Mouse (Mus musculus) intestine, embryonic 14.5 days (tissue): ENCODE results near the gene Oprl1. TPM values are rescaled to one million over a fixed set of nuclear protein-coding genes. Genes with fewer than 3 reads are reported as not detected.

ENCODE experiments used
- ATAC-seq: fragments of 200-750 bp; cut with Nextera tagmentation; replicated peaks from 2 replicates; pipeline ENCODE4 v1.8.0; 2017; ENCODE audit warnings: low read depth, moderate number of reproducible peaks, moderate TSS enrichment, moderate library complexity; ENCODE audit not compliant: low FRiP score, low TSS enrichment
- DNase-seq: peaks from one replicate; pipeline ENCODE4 v3.0.0-alpha.2; 2018; ENCODE audit warnings: low spot score
- H3K27ac ChIP-seq: fragments of 300-500 bp; sonication (generic); 2 replicates; pipeline ENCODE4 v1.5.1; 2014; ENCODE audit warnings: low read depth, mild to moderate bottlenecking, control low read depth
- H3K27me3 ChIP-seq: fragments of 300-500 bp; sonication (generic); replicated peaks from 2 replicates; pipeline ENCODE4 v1.6.1; 2014; ENCODE audit warnings: low read length, control low read depth; ENCODE audit not compliant: control insufficient read depth, insufficient read depth
- H3K36me3 ChIP-seq: fragments of 300-500 bp; sonication (generic); 2 replicates; pipeline ENCODE4 v1.6.1; 2014; ENCODE audit warnings: low read length, control low read depth; ENCODE audit not compliant: control insufficient read depth, insufficient read depth
- H3K4me1 ChIP-seq: fragments of 300-500 bp; sonication (generic); replicated peaks from 2 replicates; pipeline ENCODE4 v1.6.1; 2014; ENCODE audit warnings: low read length, control low read depth, mixed read lengths; ENCODE audit not compliant: control insufficient read depth, insufficient read depth
- H3K4me2 ChIP-seq: fragments of 300-500 bp; sonication (generic); 2 replicates; pipeline ENCODE4 v1.6.1; 2014; ENCODE audit warnings: low read length
- H3K4me3 ChIP-seq: fragments of 300-500 bp; sonication (generic); 2 replicates; pipeline ENCODE4 v1.5.1; 2014; ENCODE audit warnings: low read depth, low read length, control low read depth, mixed read lengths
- H3K9ac ChIP-seq: fragments of 300-500 bp; sonication (generic); 2 replicates; pipeline ENCODE4 v1.6.1; 2014; ENCODE audit warnings: mild to moderate bottlenecking, low read length
- H3K9me3 ChIP-seq: fragments of 300-500 bp; sonication (generic); 2 replicates; pipeline ENCODE4 v1.6.1; 2016; ENCODE audit warnings: low read length, control low read depth; ENCODE audit not compliant: control insufficient read depth
- WGBS: fragments of 180-500 bp; shearing (Covaris S2); extraction: QIAGEN DNeasy Blood & Tissue Kit; methylation state at CpG from one replicate; pipeline ENCODE4 v1.1.7; 2014; 5-methylcytosine and 5-hydroxymethylcytosine counted together
- polyA plus RNA-seq: library from polyadenylated mRNA; unstranded; fragments of >200 nt; fragmentation: Nextera tagmentation; extraction: Ambion mirVana; gene quantifications from 2 replicates; pipeline ENCODE4 v1.2.1, GENCODE M21; 2014

The Oprl1 gene
- polyA plus RNA-seq, 1 experiment from 2014 or later: 1.8 TPM

GRCm38 (mm10) chr2:181694581-181694980 lies 20.2 kb upstream of the Oprl1 start:
- Histone ChIP-seq H3K4me3 (no peak overlapping the region), H3K9me3 (no peaks in the 10 kb centered on the region), H3K27me3 (no peaks in the 10 kb centered on the region), H3K9ac (no peak overlapping the region; the same call in 1 of the 2 replicates), H3K4me2 (peak overlapping the region; percentile 98), H3K27ac (no peak overlapping the region), H3K36me3 (peaks cover 2% of the 10 kb centered on the region), H3K4me1 (peaks cover 6% of the 10 kb centered on the region; the same call in 1 of the 2 replicates)
- ATAC-seq (no peak), DNase-seq (no peak)
- WGBS: 91% methylated on average over 3 of the region's 3 CpGs

- WGBS: 86% methylated on average over 1 of the region's 1 CpGs
- H3K27ac ChIP-seq: no peak overlapping the region
- no peaks in the 10 kb centered on the region for H3K27me3 ChIP-seq
- H3K9ac ChIP-seq: no peak overlapping the region
- H3K4me2 ChIP-seq: no peak overlapping the region
- H3K4me3 ChIP-seq: no peak overlapping the region
- ATAC-seq (no peak), DNase-seq (no peak)
- peaks cover 6% of the 10 kb centered on the region; the same call in 1 of the 2 replicates for H3K4me1 ChIP-seq
- no peaks in the 10 kb centered on the region for H3K36me3 ChIP-seq
- no peaks in the 10 kb centered on the region for H3K9me3 ChIP-seq
Measured at GRCm38 (mm10) chr2:181695776-181696175, 19.0 kb upstream of the Oprl1 start.

GRCm38 (mm10) chr2:181696801-181697420 lies 17.9 kb upstream of the Oprl1 start:
- Histone ChIP-seq H3K27ac (no peak overlapping the region), H3K9me3 (no peaks in the 10 kb centered on the region), H3K4me2 (no peak overlapping the region), H3K4me3 (no peak overlapping the region), H3K36me3 (no peaks in the 10 kb centered on the region), H3K27me3 (no peaks in the 10 kb centered on the region), H3K9ac (no peak overlapping the region), H3K4me1 (peaks cover 6% of the 10 kb centered on the region; the same call in 1 of the 2 replicates)
- ATAC-seq: no peak
- DNase-seq: no peak
- WGBS: 68% methylated on average over 33 of the region's 33 CpGs

- ATAC-seq: no peak
- Histone ChIP-seq H3K4me2 (no peak within 1 kb of the TSS), H3K4me1 (no peaks in the 10 kb centered on the region; the same call in 1 of the 2 replicates), H3K27me3 (no peaks in the 10 kb centered on the region), H3K4me3 (no peak within 1 kb of the TSS), H3K9me3 (no peaks in the 10 kb centered on the region), H3K36me3 (no peaks in the 10 kb centered on the region), H3K27ac (no peak within 1 kb of the TSS), H3K9ac (no peak within 1 kb of the TSS)
- 50% methylated on average over 5 of the region's 5 CpGs for WGBS
- no peak for DNase-seq
Measured at GRCm38 (mm10) chr2:181698241-181698640, 16.6 kb upstream of the Oprl1 start, which contains the start of gene Lkaaear1. Gene Lkaaear1, minus strand, starts transcription at chr2:181698442.

- WGBS: 36% methylated on average over 4 of the region's 4 CpGs
- no peak overlapping the region for H3K4me3 ChIP-seq
- H3K4me2 ChIP-seq: no peak overlapping the region
- no peak overlapping the region for H3K9ac ChIP-seq
- H3K36me3 ChIP-seq: no peaks in the 10 kb centered on the region
- H3K4me1 ChIP-seq: no peaks in the 10 kb centered on the region
- H3K9me3 ChIP-seq: no peaks in the 10 kb centered on the region
- DNase-seq: no peak
- no peaks in the 10 kb centered on the region for H3K27me3 ChIP-seq
- H3K27ac ChIP-seq: no peak overlapping the region
- ATAC-seq: no peak
Measured at GRCm38 (mm10) chr2:181706668-181707067, 8.1 kb upstream of the Oprl1 start.

DNA sequence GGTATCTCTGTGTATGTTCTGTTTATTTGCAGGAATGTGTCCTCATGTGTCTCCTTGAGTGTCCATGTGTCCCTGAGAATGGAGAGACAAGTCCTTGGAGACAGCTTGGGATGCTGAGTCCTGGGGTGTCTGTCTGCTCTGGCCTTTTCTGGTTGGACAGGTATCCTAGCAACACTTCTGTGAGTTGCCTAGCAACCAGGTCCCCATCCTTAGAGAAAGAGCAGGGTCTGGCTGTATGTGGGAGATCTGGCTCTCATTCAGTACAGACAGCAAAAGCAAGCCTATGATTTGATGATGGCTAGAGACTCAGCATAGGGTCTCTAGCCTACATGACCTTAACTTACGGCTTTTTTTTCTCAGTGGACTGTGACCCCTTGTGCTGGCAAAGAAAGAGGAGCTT lies 1.1 kb upstream of the Oprl1 start:
- Histone ChIP-seq H3K4me3 (no peak overlapping the region), H3K4me2 (no peak overlapping the region), H3K4me1 (0 out of 2 replicates have a peak, but pooled peaks cover 4% of the 10 kb centered on the region), H3K27me3 (no peaks in the 10 kb centered on the region), H3K9me3 (no peaks in the 10 kb centered on the region), H3K27ac (no peak overlapping the region), H3K36me3 (no peaks in the 10 kb centered on the region), H3K9ac (no peak overlapping the region)
- DNase-seq: peak; percentile 41
- ATAC-seq: no peak
- WGBS: 85% methylated on average over 1 of the region's 1 CpGs

DNA sequence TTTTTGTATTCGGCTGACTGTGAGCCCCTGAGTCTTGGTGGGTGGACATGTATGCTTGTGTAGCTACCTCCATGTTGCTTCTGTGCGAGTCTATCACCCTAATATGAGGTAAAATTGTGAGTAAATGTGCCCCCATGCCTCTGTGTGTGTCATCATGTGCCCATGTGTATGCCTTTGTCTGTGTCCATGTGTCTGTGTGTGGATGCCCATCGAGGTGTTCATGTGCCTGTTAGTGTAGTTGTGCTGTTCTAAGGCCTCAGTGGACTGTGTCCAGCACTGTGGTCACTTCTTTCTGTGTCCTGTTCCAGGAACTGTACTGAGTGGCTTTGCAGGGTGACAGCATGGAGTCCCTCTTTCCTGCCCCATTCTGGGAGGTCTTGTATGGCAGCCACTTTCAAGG lies 566 bp downstream of the Oprl1 start:
- peak overlapping the region; percentile 31 for H3K4me2 ChIP-seq
- no peak overlapping the region for H3K9ac ChIP-seq

DNA sequence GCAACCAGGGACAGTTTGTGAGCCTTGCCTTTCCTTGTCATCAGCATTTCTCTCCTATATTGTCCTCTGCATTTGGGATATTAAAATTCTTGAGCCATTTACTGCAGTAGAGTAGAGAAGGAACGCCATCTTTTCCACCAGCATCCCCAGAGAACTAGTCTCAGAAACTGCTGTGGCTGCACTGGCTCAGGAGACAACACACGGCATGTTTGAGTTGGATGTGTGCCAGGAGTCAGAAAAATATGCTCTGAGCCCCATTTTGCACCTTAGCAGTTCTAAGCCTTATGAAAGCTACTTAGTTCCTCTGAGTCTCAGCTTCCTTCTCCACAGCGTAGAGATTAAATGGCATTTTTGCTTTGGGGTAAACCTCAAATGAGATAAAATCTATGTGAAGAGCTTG lies 2.2 kb downstream of the Oprl1 start:
- no peak for ATAC-seq
- H3K9ac ChIP-seq: no peak overlapping the region

More for the DNA sequence above, 566 bp downstream of the Oprl1 start:
- peak; percentile 42 for DNase-seq
- Histone ChIP-seq H3K27me3 (no peaks in the 10 kb centered on the region), H3K27ac (no peak overlapping the region), H3K9me3 (no peaks in the 10 kb centered on the region), H3K4me1 (0 out of 2 replicates have a peak, but pooled peaks cover 4% of the 10 kb centered on the region), H3K4me3 (0 out of 2 replicates have a peak overlapping the region, but pooled peaks have one; percentile 14), H3K36me3 (no peaks in the 10 kb centered on the region)
- WGBS: 69% methylated on average over 3 of the region's 3 CpGs
- ATAC-seq: no peak

GRCm38 (mm10) chr2:181720061-181720460 lies 5.2 kb downstream of the Oprl1 start:
- H3K36me3 ChIP-seq: no peaks in the 10 kb centered on the region
- no peak overlapping the region for H3K4me3 ChIP-seq
- no peaks in the 10 kb centered on the region for H3K27me3 ChIP-seq
- no peak overlapping the region for H3K27ac ChIP-seq
- 30% methylated on average over 3 of the region's 3 CpGs for WGBS
- no peak overlapping the region for H3K9ac ChIP-seq
- H3K9me3 ChIP-seq: no peaks in the 10 kb centered on the region
- peak; percentile 32 for DNase-seq
- no peak for ATAC-seq
- H3K4me2 ChIP-seq: no peak overlapping the region
- H3K4me1 ChIP-seq: 0 out of 2 replicates have a peak, but pooled peaks cover under 1% of the 10 kb centered on the region

More for the DNA sequence above, 2.2 kb downstream of the Oprl1 start:
- 59% methylated on average over 3 of the region's 3 CpGs for WGBS
- H3K4me2 ChIP-seq: no peak overlapping the region
- H3K9me3 ChIP-seq: no peaks in the 10 kb centered on the region
- peak; percentile 44 for DNase-seq
- no peak overlapping the region for H3K27ac ChIP-seq
- 0 out of 2 replicates have a peak, but pooled peaks cover 4% of the 10 kb centered on the region for H3K4me1 ChIP-seq
- no peak overlapping the region for H3K4me3 ChIP-seq
- no peaks in the 10 kb centered on the region for H3K36me3 ChIP-seq
- H3K27me3 ChIP-seq: no peaks in the 10 kb centered on the region
